Mouse (Mus musculus): ENCODE measurements around the gene Snrnp70.
"Not testable (repeated sequence)": the region's sequence is repeated elsewhere in the genome, so short reads cannot be mapped to it uniquely, and the experiment has no call there.

Gene Snrnp70

GRCm38 (mm10) chr7:45406157-45407156 lies 10.9 kb upstream of the Snrnp70 start:
- H3K27me3 ChIP-seq (ENCODE audit: insufficient read depth, low read length): peaks cover 63% of the 10 kb centered on the region
- H3K4me1 ChIP-seq (replicated peaks; ENCODE audit: low read depth, low read length): peaks cover 47% of the 10 kb centered on the region
- H3K9me3 ChIP-seq (ENCODE audit: low read length): no peaks in the 10 kb centered on the region
- no peaks in the 10 kb centered on the region for H3K36me3 ChIP-seq (ENCODE audit: insufficient read depth, low read length)
- H3K4me3 ChIP-seq (replicated peaks; ENCODE audit: low read length): peak overlapping the region; percentile 79
- no peak for TF ChIP-seq CTCF (conservative IDR thresholded peaks at IDR 0.05; ENCODE audit: low read length)
- no peak for TF ChIP-seq NANOG (IDR thresholded peaks at IDR 0.05; ENCODE audit: borderline replicate concordance, low read length)
- no peak for TF ChIP-seq POU5F1 (IDR thresholded peaks at IDR 0.05; ENCODE audit: borderline replicate concordance, low read length)

GRCm38 (mm10) chr7:45405091-45406075 lies 9.8 kb upstream of the Snrnp70 start, which contains the start of gene Kcna7:
TSS of gene Kcna7 (plus strand) at chr7:45405653.
- Histone ChIP-seq H3K4me1 (replicated peaks; ENCODE audit: low read depth, low read length) (peaks cover 52% of the 10 kb centered on the region), H3K9me3 (ENCODE audit: low read length) (no peaks in the 10 kb centered on the region), H3K36me3 (ENCODE audit: insufficient read depth, low read length) (no peaks in the 10 kb centered on the region), H3K4me3 (replicated peaks; ENCODE audit: low read length) (peak within 1 kb of the TSS; percentile 79), H3K27me3 (ENCODE audit: insufficient read depth, low read length) (peaks cover 52% of the 10 kb centered on the region)
- peak; percentile 81 for TF ChIP-seq CTCF (conservative IDR thresholded peaks at IDR 0.05; ENCODE audit: low read length)
- TF ChIP-seq NANOG (IDR thresholded peaks at IDR 0.05; ENCODE audit: borderline replicate concordance, low read length): no peak
- TF ChIP-seq POU5F1 (IDR thresholded peaks at IDR 0.05; ENCODE audit: borderline replicate concordance, low read length): no peak

- no peaks in the 10 kb centered on the region for H3K9me3 ChIP-seq (ENCODE audit: low read length)
- H3K36me3 ChIP-seq (ENCODE audit: insufficient read depth, low read length): no peaks in the 10 kb centered on the region
- TF ChIP-seq CTCF (conservative IDR thresholded peaks at IDR 0.05; ENCODE audit: low read length): peak; percentile 52
- no peak for TF ChIP-seq POU5F1 (IDR thresholded peaks at IDR 0.05; ENCODE audit: borderline replicate concordance, low read length)
- TF ChIP-seq NANOG (IDR thresholded peaks at IDR 0.05; ENCODE audit: borderline replicate concordance, low read length): no peak
- no peak overlapping the region for H3K4me3 ChIP-seq (replicated peaks; ENCODE audit: low read length)
- peaks cover 45% of the 10 kb centered on the region for H3K4me1 ChIP-seq (replicated peaks; ENCODE audit: low read depth, low read length)
- peaks cover 35% of the 10 kb centered on the region for H3K27me3 ChIP-seq (ENCODE audit: insufficient read depth, low read length)
Measured at GRCm38 (mm10) chr7:45403532-45404261, 8.2 kb upstream of the Snrnp70 start.

GRCm38 (mm10) chr7:45401521-45402085 lies 6.1 kb upstream of the Snrnp70 start:
- TF ChIP-seq CTCF (conservative IDR thresholded peaks at IDR 0.05; ENCODE audit: low read length) (peak; percentile 22), POU5F1 (IDR thresholded peaks at IDR 0.05; ENCODE audit: borderline replicate concordance, low read length) (no peak), NANOG (IDR thresholded peaks at IDR 0.05; ENCODE audit: borderline replicate concordance, low read length) (no peak)

GRCm38 (mm10) chr7:45396787-45397186 lies 1.2 kb upstream of the Snrnp70 start:
- TF ChIP-seq CTCF (conservative IDR thresholded peaks at IDR 0.05; ENCODE audit: low read length) (no peak), POU5F1 (IDR thresholded peaks at IDR 0.05; ENCODE audit: borderline replicate concordance, low read length) (no peak), NANOG (IDR thresholded peaks at IDR 0.05; ENCODE audit: borderline replicate concordance, low read length) (no peak)
- Histone ChIP-seq H3K36me3 (ENCODE audit: insufficient read depth, low read length) (peaks cover 30% of the 10 kb centered on the region), H3K4me3 (replicated peaks; ENCODE audit: low read length) (no peak overlapping the region), H3K9me3 (ENCODE audit: low read length) (no peaks in the 10 kb centered on the region), H3K4me1 (replicated peaks; ENCODE audit: low read depth, low read length) (peaks cover 45% of the 10 kb centered on the region), H3K27me3 (ENCODE audit: insufficient read depth, low read length) (no peaks in the 10 kb centered on the region)

More at GRCm38 (mm10) chr7:45401521-45402085, 6.1 kb upstream of the Snrnp70 start:
- peaks cover 30% of the 10 kb centered on the region for H3K4me1 ChIP-seq (replicated peaks; ENCODE audit: low read depth, low read length)
- peaks cover 14% of the 10 kb centered on the region for H3K27me3 ChIP-seq (ENCODE audit: insufficient read depth, low read length)
- H3K9me3 ChIP-seq (ENCODE audit: low read length): no peaks in the 10 kb centered on the region
- no peak overlapping the region; the same call in 1 of the 2 replicates for H3K4me3 ChIP-seq (replicated peaks; ENCODE audit: low read length)
- H3K36me3 ChIP-seq (ENCODE audit: insufficient read depth, low read length): no peaks in the 10 kb centered on the region

- peaks cover 44% of the 10 kb centered on the region for H3K4me1 ChIP-seq (replicated peaks; ENCODE audit: low read depth, low read length)
- H3K4me3 ChIP-seq (replicated peaks; ENCODE audit: low read length): peak overlapping the region; percentile 76
- H3K36me3 ChIP-seq (ENCODE audit: insufficient read depth, low read length): peaks cover 34% of the 10 kb centered on the region
- H3K9me3 ChIP-seq (ENCODE audit: low read length); H3K27me3 ChIP-seq (ENCODE audit: insufficient read depth, low read length): not testable (repeated sequence)
Measured at GRCm38 (mm10) chr7:45396337-45396775, 814 bp upstream of the Snrnp70 start.

GRCm38 (mm10) chr7:45395129-45395541 lies 407 bp downstream of the Snrnp70 start:
- H3K27me3 ChIP-seq (ENCODE audit: insufficient read depth, low read length): no peaks in the 10 kb centered on the region
- peaks cover 44% of the 10 kb centered on the region for H3K36me3 ChIP-seq (ENCODE audit: insufficient read depth, low read length)
- TF ChIP-seq NANOG (IDR thresholded peaks at IDR 0.05; ENCODE audit: borderline replicate concordance, low read length): no peak
- no peaks in the 10 kb centered on the region for H3K9me3 ChIP-seq (ENCODE audit: low read length)
- H3K4me1 ChIP-seq (replicated peaks; ENCODE audit: low read depth, low read length): peaks cover 44% of the 10 kb centered on the region
- peak overlapping the region; percentile 89 for H3K4me3 ChIP-seq (replicated peaks; ENCODE audit: low read length)
